Mouse (Mus musculus): Measurements from ENCODE around the gene Rdh19. TPM values are rescaled to one million over a fixed set of nuclear protein-coding genes. Genes with fewer than 3 reads are reported as not detected.
"Not testable (repeated sequence)": the region's sequence is repeated elsewhere in the genome, so short reads cannot be mapped to it uniquely, and the experiment has no call there.

The Rdh19 gene
- not detected for total RNA-seq (2021)

DNA sequence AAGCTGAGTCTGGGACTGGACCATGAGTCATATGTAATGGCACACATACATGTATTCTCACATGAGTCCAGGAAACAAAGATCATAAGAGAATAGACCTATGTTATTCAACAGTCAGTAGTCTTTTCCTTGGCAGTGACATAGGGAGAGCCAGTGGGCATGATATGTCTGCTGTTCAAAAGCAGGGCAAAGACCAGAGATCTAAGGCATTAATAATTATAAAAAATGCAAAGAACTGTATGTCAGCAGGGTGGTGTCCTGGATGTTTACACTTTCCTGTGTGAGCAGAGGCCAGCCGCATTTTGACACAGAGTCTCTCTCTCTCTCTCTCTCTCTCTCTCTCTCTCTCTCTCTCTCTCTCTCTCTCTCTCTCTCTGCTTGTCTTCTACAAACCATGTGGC is at the start of gene Rdh19:
Gene Rdh19, plus strand, starts transcription at position 301 of the 400 bp plus-strand sequence.
- intact Hi-C loops (cut with DNase I): no loop called here

DNA sequence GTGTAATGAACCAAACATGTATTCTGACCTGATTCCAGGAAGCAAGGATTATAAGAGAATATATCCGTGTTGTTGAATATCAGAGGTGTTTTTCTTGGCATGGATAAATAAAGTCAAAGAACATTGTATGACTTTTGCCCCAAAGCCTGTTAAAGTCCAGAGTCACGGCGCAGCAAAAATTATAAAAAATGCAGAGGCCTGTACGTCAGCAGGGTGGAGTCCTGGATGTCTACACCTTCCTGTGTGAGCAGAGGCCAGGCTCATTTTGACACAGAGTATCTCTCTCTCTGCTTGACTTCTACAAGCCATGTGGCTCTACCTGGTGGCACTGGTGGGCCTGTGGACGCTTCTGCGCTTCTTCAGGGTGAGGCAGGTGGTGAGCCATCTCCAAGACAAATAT is 48.8 kb upstream of the Rdh19 start, which contains the start of gene Rdh16:
Gene Rdh16, plus strand, starts transcription at position 262 of the 400 bp plus-strand sequence.
- intact Hi-C loops (cut with DNase I): no loop called here
- DNase-seq: no peak

More for the DNA sequence above, at the start of gene Rdh19:
- DNase-seq: no peak

DNA sequence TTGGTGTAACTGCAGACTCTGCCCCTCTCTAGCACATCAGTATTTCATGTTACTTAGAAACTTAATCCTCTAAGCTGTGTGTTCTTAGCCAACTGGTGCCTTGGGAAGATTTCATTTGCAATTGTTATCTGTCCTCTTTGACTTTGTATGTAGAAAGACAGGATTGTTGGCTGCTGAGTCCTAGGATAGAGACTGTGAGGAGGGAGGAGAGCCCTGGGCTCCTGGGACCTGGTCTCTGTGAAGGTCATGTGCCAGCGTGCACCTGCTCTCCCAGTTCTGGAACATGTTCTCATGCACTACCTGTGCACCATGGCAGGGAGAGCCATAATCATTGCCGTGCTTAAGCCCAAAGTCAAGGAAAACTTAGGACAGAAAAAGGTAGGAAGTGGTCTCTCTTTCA is 48.1 kb upstream of the Rdh19 start:
- intact Hi-C loops (cut with DNase I): no loop called here
- DNase-seq: no peak

DNA sequence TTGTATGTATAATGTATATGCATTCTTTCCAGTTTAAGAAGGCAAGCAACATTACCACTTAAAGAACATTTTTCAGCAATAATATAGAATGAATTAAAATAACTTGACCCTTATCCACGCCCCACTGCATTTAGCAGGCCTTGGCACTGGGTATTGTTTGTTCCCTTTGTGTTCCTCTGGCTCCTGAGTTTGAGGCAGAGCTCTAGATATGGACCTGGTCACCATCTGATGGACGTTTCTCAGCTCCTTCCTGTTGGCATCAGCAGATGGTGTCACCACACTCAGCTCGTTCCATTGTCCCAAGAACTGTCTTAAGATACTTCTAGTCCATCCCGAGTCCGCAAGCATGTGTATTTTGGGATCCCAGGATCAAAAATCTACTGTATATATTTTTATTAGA is 47.5 kb upstream of the Rdh19 start:
- intact Hi-C loops (cut with DNase I): no loop called here
- no peak for DNase-seq

DNA sequence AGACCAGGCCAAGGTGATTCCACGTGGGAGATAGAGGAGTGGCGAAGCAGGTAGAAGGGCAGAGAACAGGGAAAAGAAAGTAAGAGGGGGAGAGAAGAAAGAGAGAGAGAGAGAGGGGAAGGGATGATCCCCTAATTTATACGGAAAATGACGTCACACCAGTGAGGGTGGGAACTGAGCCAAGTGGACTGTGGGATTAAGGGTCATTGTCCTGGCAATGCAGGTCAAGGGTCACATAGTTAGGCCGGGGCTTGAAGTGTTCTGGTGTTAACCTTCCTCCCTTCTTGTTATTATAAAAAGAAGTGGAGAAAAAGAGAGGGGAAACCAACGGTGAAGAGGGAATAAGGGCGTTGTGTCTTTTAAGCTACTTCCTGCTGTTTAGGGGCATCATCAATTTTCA is 45.3 kb upstream of the Rdh19 start:
- DNase-seq: no peak
- intact Hi-C loops (cut with DNase I): no loop called here

DNA sequence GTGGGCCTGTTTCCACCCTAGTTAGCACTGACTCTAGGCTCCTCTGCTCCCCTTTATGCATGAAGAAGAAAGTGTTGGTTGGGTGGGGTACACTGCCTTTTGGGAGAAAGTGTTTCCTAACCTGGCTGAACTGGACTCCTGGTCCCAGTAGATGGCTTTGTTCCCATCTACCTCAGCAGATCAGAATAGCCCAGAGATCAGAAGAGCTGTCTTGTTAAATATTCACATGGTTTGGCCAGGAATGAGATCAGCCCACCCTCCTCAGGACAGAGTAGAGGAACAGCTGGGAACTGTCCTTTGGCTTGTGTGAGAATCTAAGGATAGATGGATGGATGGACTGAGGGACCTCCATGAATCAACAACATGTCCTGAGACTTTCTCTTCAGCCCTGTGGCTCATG is 33.8 kb upstream of the Rdh19 start:
- intact Hi-C loops (cut with DNase I): no loop called here
- DNase-seq: no peak

DNA sequence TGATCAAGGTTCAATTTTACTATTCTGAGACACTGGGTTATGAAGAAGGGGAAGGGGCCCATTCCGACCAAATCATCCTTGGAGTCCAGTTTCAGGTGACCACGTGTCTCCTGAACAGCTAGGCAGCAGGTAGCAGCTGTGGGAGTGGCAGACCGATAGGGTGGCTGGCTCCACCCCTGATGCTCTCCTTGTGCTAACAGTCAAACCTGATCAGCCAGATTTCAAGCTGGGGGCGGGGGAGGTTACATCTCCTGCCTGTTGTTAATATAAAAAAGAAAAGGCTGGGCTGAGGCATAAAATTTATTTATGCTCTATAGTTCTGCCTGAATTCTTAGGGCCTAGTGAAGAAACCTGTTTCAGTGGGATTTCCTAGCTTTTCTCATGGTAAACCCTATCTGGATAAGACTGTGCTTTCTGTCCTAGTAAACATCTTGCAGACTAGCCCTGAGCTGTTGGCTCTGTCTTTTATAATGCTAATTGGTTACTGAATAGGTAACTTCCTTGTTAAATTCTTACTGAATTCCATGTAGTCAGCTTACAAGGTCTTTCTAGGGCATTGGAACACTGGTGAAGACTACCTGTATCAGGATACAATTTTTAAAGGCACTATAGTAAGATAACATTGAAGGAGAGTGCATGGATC is 32.3 kb upstream of the Rdh19 start:
- intact Hi-C loops (cut with DNase I); DNase-seq: not testable (repeated sequence)

DNA sequence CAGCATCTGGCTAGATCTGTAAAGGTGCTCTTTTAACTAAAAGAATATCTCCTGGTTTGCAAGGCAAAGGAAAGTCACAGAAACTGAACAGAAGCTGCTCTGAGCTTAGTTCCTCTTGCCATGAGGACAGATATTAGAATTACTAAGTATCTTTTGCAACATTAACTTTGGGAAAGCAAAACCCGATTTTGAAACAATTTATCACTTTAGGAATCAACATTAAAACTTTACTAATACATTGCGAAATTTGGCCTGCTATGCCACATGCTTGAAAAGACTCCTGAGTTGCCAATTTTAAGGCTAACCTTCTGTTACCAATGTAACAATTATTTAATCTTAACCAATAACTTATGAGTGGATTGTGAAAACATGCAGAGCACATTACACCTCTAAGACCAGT is 27.9 kb upstream of the Rdh19 start:
- intact Hi-C loops (cut with DNase I); DNase-seq: not testable (repeated sequence)

DNA sequence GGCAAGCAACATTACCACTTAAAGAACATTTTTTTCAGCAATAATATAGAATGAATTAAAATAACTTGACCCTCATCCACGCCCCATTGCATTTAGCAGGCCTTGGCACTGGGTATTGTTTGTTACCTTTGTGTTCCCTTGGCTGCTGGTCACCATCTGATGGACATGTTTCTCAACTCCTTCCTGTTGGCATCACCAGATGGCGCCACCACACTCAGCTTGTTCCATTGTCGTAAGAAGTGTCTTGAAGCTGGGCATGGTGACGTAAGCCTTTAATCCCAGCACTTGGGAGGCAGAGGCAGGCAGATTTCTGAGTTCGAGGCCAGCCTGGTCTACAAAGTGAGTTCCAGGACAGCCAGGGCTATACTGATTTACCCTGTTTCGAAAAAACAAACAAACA is 24.3 kb upstream of the Rdh19 start:
- DNase-seq: peak; percentile 17

DNA sequence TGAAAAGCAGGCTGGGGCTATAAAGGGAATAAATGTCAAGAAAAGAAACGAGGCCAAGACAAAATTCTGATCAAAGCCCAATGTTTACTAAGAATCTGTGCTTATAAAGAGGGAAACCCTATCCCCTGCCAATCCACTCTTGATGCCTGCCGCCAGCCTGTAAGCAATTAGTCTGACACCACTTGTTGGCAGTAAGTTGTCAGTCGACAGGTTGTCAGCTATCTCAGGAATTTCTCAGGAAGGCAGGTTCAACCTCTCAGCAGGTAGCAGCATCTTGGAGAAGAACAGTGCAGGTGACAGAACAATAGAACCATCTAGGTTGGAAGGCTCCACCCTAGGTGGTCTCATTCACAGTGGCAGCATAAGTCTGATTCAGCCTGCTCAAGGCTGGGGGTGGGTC is 20.6 kb upstream of the Rdh19 start:
- intact Hi-C loops (cut with DNase I): no loop called here
- no peak for DNase-seq

More for the DNA sequence above, 24.3 kb upstream of the Rdh19 start:
- intact Hi-C loops (cut with DNase I): no loop called here

DNA sequence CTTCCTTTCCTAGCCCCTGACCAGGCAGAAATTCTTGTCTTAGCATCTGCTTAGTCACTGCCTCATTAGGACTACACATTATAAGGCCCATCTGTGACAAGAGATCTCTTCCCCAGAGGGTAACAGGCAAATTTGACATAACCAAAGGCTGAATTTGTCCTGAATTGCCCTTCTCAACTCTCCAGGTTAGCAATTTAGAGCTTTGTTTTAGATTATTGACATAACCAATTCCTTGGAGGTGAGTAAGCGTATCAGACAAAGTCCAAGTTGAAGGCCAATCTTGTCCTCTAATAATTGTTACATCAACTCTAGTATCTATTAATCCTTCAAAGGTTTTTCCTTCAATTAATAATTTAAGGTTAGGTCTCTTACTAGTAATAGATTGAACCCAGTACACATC is 15.5 kb upstream of the Rdh19 start:
- DNase-seq; intact Hi-C loops (cut with DNase I): not testable (repeated sequence)

DNA sequence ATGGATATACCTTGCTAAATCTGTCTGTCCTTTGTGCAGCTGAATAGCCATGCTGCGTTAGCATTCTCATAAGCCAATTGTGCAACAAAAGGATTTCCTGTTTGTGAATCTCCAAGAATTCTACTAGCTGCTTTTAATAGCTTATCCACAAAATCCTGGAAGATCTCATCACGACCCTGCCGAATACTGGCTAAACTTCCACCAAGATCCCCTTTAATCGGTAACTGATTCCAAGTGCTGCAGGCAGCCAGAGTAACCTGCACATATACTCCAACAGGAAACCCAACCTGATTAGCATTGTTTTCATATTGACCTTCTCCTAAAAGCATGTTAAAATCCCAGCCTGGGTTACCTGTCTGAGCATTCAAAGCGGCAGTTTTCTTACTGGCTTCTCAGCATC is 14.4 kb upstream of the Rdh19 start:
- intact Hi-C loops (cut with DNase I): no loop called here
- no peak for DNase-seq

DNA sequence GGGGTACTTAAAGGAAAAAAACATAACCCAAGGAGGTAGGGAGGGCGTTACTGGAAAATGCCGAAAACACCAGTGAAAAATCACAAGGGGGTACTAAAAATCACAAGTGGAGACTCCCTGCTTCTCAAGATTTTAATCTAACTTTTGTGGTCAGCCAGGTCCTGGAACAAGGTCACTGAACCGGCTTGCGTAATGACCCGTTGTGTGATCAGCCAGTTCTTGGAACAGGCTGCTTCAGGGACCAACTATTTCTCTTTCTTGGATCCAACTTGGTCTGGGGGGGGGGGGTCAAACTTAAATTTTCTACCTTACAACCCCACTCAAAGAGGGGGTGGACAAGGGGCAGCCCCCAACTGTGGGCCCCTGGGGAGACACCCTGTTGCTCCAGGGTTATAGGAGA is 11.9 kb upstream of the Rdh19 start:
- DNase-seq; intact Hi-C loops (cut with DNase I): not testable (repeated sequence)

DNA sequence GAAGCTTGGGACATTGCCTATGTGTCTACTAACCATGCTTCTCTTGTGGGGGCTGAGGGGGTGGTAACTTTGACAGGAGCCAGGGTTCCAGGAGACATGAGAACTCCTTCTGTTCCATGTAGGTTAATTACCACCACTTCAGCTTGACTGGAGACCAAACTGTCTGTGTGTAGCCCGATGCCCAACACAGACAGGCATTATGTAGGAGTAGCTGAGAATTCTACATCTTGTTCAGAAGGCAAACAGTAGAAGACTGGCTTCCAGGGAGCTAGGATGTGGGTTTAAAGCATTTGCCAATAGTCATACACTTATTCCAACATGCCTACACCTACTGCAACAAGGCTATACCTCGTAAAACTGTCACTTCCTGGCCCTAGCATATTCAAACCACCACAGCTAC is 11.2 kb upstream of the Rdh19 start:
- intact Hi-C loops (cut with DNase I): no loop called here
- DNase-seq: no peak

DNA sequence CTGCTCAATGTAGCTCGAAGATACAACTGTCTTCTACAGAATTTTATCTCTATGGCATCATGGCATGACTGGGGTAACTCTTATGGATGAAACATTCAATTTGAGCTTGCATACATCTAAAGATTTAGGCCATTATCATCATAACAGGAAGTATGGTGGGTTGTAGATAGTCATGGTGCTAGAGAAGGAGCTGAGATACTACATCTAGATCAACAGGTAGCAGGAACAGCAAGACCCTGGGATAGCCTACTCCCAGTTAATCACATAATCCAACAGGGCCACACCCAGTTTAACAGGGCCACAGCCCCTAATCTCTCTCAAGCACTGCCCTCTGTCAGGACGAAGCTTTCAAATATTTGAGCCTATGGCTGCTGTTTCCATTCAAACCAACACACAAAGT is 9.0 kb upstream of the Rdh19 start:
- DNase-seq: no peak
- intact Hi-C loops (cut with DNase I): no loop called here

DNA sequence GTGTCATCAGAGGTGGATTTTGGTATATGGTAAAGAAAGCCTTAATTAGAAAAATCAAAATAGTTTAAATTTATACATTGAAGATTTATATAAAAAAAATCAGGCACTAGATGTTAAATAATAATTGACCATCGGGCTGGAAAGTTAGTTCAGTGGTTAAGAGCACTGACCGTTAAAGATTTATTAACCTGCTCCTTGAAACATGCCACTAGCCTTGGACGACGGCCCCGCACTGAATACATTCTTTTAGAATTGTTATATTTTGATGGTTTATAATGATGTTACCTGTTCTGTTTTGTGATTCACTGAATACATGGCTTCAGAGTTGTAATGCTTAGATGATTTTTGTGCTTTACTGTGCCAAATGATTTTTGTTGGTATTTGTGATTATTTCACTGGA is 3.8 kb upstream of the Rdh19 start:
- not testable (repeated sequence) for DNase-seq

DNA sequence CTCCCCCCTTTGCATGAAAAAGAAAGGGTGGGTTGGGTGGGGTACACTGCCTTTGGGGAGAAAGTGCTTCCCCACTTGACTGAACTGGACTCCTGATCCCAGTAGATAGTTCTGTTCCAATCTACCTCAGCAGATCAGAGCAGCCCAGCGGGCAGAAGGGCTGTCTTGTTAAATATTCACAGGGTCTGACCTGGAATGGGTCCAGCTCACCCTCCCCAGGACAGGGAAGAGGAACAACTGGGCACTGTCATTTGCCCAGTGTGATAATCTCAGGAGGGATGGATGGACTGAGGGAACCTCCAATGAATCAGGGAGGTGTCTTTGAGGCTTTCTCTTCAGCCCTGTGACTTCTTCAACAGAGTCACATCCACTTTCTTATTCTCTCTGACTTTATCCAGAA is 1.6 kb upstream of the Rdh19 start:
- intact Hi-C loops (cut with DNase I): no loop called here

More for the DNA sequence above, 3.8 kb upstream of the Rdh19 start:
- intact Hi-C loops (cut with DNase I): not testable (repeated sequence)

DNA sequence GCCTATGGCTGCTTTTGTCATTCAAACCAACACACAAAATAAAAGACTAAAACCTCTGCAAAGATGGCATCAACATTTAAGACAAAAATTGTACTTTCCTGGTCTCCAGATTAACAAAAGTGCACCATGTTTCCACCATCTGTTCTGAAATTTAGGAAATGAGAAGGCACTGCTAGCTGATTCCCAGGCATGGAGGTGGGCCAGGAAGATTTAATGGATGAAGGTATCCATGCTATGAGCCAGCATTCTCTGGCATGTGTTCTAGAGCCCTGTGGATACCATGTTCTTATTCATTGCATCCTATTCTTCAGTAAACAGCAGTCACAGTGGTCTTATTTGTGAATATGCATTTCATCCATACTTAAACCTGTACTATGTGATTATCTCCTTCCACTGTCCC is 6.6 kb downstream of the Rdh19 start:
- DNase-seq: peak; percentile 27
- intact Hi-C loops (cut with DNase I): no loop called here

More for the DNA sequence above, 1.6 kb upstream of the Rdh19 start:
- no peak for DNase-seq

DNA sequence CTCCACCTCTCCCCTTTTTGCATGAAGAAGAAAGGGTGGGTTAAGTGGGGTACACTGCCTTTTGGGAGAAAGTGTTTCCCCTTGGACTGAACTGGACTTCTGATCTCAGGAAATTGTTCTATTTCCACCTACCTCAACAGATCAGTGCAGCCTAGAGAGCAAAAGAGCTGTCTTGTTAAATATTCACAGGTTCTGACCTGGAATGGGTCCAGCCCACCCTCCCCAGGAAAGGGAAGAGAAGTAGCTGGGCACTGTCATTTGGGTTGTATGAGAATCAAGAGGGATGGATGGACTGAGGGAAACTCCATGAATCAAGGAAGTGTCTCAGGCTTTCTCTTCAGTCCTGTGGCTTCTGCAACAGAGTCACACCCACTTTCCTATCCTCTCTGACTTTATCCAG is 15.2 kb downstream of the Rdh19 start:
- intact Hi-C loops (cut with DNase I): no loop called here
- DNase-seq: no peak

DNA sequence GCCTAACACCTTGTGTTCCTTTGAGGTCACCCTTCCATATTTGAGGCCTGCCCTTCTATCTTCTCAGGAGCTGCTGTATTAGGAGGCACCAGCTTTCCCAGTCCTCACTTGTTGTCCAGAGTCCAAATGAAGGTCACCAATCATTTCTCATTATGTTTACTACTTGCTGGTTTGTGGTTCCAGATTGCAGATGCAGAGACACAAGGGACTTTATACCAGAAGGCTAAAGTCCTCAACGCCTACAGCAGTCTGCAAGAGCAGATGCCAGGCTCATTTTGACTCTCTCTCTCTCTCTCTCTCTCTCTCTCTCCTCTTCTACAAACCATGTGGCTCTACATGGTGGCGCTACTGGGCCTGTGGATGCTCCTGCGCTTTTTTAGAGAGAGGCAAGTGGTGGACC is 16.5 kb downstream of the Rdh19 start, which contains the start of gene Rdh16f2:
Gene Rdh16f2, plus strand, starts transcription at position 243 of the 400 bp plus-strand sequence.
- no peak for DNase-seq
- intact Hi-C loops (cut with DNase I): no loop called here

DNA sequence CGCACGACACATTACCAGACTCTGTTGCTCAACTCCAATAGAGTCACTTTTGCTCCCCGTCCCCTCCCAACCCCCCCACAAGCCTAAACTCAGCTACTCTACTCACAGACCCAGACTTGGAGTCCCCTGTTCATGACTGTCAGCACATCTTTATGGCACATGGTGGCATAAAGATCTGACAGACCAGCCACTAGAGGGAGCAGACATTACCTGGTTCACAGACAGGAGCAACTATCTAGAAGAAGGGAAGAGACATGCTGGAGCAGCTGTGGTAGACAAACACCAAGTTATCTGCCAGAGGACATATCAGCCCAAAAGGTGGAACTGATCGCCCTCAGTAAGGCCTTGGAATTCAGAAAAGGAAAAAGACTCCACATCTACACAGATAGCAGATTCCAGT is 22.8 kb downstream of the Rdh19 start:
- intact Hi-C loops (cut with DNase I): no loop called here
- no peak for DNase-seq

DNA sequence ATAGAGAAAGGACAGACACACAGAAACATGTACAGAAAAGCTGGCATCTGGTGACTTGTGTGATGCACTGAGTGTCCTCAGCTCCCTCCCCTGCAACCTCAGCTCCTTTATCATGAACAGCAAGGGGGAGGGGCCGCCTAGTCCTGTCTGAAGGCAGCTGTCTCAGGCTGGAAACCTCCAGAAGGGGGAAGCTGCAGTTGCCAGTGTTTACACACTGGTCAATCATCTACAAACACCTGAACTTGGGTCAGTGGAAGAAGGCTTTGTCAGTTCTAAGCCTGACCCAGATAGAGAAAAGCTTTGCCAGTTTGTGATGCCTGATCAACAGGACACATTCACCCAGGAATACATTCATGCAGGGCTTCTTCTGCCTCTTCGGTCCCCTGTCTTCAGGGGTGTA is 28.0 kb downstream of the Rdh19 start:
- intact Hi-C loops (cut with DNase I): no loop called here
- no peak for DNase-seq
